Mouse (Mus musculus) stomach, embryonic 16.5 days (tissue): ENCODE measurements at regions not wholly inside any gene's neighbourhood (a gene's known extent, or its start where the extent isn't known, plus 50 kb on each side); places are given as distances from the start of the nearest gene placed in this dataset.
A peak's percentile ranks its signal among the peaks of the same experiment; 100 is the strongest.

Experiments
- ATAC-seq: fragments of 200-750 bp; cut with Nextera tagmentation; 2 replicates; pipeline ENCODE4 v1.8.0; 2017; ENCODE audit warnings: moderate number of reproducible peaks, moderate TSS enrichment; ENCODE audit not compliant: insufficient read depth, low FRiP score
- H3K27ac ChIP-seq: fragments of 300-500 bp; sonication (generic); 2 replicates; pipeline ENCODE4 v1.5.1; 2014; ENCODE audit warnings: low read length
- H3K27me3 ChIP-seq: fragments of 300-500 bp; sonication (generic); 2 replicates; pipeline ENCODE4 v1.6.1; 2014; ENCODE audit warnings: low read length, control low read depth, mixed read lengths; ENCODE audit not compliant: control insufficient read depth, insufficient read depth
- H3K36me3 ChIP-seq: fragments of 300-500 bp; sonication (generic); 2 replicates; pipeline ENCODE4 v1.6.1; 2014; ENCODE audit warnings: low read length; ENCODE audit not compliant: control insufficient read depth, insufficient read depth
- H3K4me1 ChIP-seq: fragments of 300-500 bp; sonication (generic); 2 replicates; pipeline ENCODE4 v1.6.1; 2014; ENCODE audit warnings: low read length, control low read depth, mixed read lengths; ENCODE audit not compliant: control insufficient read depth, insufficient read depth
- H3K4me2 ChIP-seq: fragments of 300-500 bp; sonication (generic); 2 replicates; pipeline ENCODE4 v1.6.1; 2014; ENCODE audit warnings: low read depth, low read length, mixed read lengths
- H3K4me3 ChIP-seq: fragments of 300-500 bp; sonication (generic); replicated peaks from 2 replicates; pipeline ENCODE4 v1.5.1; 2014; ENCODE audit warnings: mild to moderate bottlenecking, low read length
- H3K9ac ChIP-seq: fragments of 300-500 bp; sonication (generic); 2 replicates; pipeline ENCODE4 v1.6.1; 2014; ENCODE audit warnings: low read length
- H3K9me3 ChIP-seq: fragments of 300-500 bp; sonication (generic); replicated peaks from 2 replicates; pipeline ENCODE4 v1.6.1; 2016; ENCODE audit warnings: low read length, control low read depth; ENCODE audit not compliant: control insufficient read depth
- WGBS: fragments of 180-500 bp; shearing (Covaris S2); extraction: QIAGEN DNeasy Blood & Tissue Kit; methylation state at CpG from one replicate; pipeline ENCODE4 v1.1.7; 2014; 5-methylcytosine and 5-hydroxymethylcytosine counted together

DNA sequence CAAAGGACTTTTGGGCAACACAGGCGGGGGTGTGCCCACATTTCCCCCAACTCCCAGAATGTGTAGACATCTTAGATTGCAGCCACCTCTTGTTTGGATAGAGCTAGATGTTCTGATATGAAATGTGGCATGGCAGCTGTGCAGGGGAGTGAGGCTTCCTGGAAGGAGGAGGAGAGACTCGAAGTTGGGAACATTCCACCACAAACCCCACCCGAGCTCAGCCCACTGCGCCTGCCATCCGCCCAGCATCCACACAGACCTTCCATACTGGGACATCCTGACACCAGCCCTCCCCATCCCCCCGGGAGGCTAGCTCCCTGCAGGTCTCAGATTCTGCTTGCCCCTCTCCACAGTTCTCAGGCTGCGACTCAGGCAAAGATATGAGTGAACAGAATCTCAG lies 329.9 kb downstream of the Ptpru start:
- H3K4me3 ChIP-seq: no peak overlapping the region

DNA sequence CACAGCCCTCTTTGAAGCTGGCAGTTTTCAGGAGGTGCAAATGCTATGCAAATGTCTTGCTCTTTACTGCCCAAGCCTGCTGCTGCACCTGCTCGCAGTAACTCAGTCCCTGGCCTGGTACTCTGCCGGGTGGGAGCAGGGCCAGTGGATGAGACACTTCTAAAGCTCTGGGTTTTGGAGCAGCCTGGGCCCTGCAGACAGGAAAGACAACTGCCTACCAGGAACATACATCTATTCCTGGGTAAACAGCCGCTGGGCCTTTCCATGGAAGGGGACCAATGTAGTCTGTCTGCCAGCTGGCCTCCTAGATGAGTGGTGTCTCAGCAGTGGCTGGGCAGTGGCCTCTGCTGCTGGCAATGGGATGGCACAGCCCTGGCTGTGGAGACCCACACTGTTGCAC lies 326.5 kb downstream of the Ptpru start:
- Histone ChIP-seq H3K27me3 (no peaks in the 10 kb centered on the region), H3K4me2 (no peak overlapping the region), H3K9me3 (no peaks in the 10 kb centered on the region), H3K27ac (no peak overlapping the region), H3K4me1 (0 out of 2 replicates have a peak, but pooled peaks cover 2% of the 10 kb centered on the region), H3K4me3 (no peak overlapping the region), H3K9ac (no peak overlapping the region), H3K36me3 (no peaks in the 10 kb centered on the region)
- no peak for ATAC-seq
- WGBS: 63% methylated on average over 3 of the region's 3 CpGs

More for the DNA sequence above, 329.9 kb downstream of the Ptpru start:
- Histone ChIP-seq H3K36me3 (no peaks in the 10 kb centered on the region), H3K9ac (no peak overlapping the region), H3K9me3 (no peaks in the 10 kb centered on the region), H3K27me3 (no peaks in the 10 kb centered on the region), H3K4me2 (no peak overlapping the region), H3K27ac (no peak overlapping the region), H3K4me1 (no peaks in the 10 kb centered on the region)
- ATAC-seq: no peak
- 55% methylated on average over 7 of the region's 7 CpGs for WGBS

DNA sequence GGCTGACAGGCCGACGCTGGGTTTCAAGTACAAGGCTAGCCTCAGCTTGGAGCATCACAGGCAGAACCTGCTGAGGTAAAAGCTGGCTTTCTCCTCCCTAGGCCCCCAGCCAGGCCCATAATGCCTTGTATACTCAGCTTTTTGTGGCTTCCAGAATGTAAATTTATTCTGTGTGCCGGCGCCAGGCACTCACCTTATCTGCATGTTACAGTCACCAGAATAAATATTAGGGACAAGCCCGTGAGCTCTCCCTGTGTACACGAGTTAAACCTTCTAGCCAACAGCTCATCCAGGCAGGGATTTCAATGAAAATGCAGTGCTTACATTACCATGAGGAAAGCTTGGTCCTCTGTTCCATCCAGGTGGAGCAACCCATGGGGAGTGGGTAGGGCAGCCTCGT lies 325.3 kb downstream of the Ptpru start:
- no peaks in the 10 kb centered on the region for H3K27me3 ChIP-seq
- WGBS: 41% methylated on average over 7 of the region's 7 CpGs

DNA sequence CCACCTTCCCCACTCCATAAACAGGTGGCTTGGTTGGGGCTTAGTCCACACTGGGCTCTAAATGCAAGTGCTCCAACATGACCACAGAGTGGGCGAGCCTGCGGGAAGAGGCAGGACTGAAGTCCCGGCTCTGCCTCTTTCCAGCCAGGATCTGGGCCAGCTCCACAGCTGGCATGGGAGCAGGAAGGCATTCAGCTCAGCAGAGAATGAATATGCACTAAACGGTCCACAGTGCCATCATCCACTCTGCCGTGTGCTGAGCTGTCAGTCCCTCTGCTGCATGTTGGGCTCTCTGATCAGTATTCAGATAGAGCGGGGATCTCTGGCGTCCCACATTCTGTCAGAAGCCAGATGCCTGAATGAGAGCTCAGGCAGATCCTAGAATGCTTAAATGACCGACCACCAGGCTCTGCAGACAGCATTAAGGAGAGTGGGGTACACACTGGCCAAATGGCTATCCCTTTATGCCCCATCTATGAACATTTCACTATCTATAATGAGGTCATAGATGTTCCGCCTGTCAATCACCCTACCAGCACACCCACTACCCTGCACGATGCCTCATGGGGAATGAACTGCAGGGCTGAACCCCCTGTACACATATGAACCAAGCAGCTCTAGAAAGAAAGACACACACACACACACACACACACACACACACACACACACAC lies 317.3 kb downstream of the Ptpru start:
- no peaks in the 10 kb centered on the region for H3K4me1 ChIP-seq
- H3K4me2 ChIP-seq: no peak overlapping the region
- no peaks in the 10 kb centered on the region for H3K9me3 ChIP-seq
- H3K27me3 ChIP-seq: no peaks in the 10 kb centered on the region
- no peaks in the 10 kb centered on the region for H3K36me3 ChIP-seq
- no peak overlapping the region for H3K9ac ChIP-seq
- H3K4me3 ChIP-seq: no peak overlapping the region
- WGBS: 84% methylated on average over 10 of the region's 10 CpGs
- no peak for ATAC-seq
- no peak overlapping the region for H3K27ac ChIP-seq

More for the DNA sequence above, 325.3 kb downstream of the Ptpru start:
- Histone ChIP-seq H3K4me3 (no peak overlapping the region), H3K27ac (no peak overlapping the region; the same call in 1 of the 2 replicates), H3K9me3 (no peaks in the 10 kb centered on the region), H3K36me3 (no peaks in the 10 kb centered on the region), H3K4me2 (no peak overlapping the region), H3K9ac (no peak overlapping the region), H3K4me1 (0 out of 2 replicates have a peak, but pooled peaks cover 2% of the 10 kb centered on the region)
- ATAC-seq: peak; percentile 85

DNA sequence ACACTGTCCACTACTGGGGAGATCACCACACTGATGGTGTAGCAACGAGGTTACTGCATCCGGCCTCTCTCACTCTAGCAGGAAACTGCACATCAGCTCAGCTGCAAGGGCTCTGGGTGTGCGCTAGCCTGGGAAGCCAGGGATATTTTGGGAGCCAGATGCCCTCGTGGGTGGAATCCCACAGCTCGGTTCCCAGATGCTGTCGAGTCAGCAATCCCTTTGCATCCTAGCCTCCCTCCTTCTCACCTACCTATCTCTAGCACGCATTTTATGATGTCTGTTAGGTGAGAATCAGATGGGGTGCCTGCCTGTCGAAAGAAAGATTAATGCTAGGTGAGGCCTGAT lies 316.8 kb downstream of the Ptpru start:
- ATAC-seq: no peak
- H3K4me2 ChIP-seq: no peak overlapping the region
- no peaks in the 10 kb centered on the region for H3K9me3 ChIP-seq
- no peak overlapping the region for H3K4me3 ChIP-seq
- H3K27ac ChIP-seq: no peak overlapping the region
- H3K36me3 ChIP-seq: no peaks in the 10 kb centered on the region
- H3K27me3 ChIP-seq: no peaks in the 10 kb centered on the region
- 66% methylated on average over 8 of the region's 8 CpGs for WGBS
- H3K9ac ChIP-seq: no peak overlapping the region
- H3K4me1 ChIP-seq: no peaks in the 10 kb centered on the region

DNA sequence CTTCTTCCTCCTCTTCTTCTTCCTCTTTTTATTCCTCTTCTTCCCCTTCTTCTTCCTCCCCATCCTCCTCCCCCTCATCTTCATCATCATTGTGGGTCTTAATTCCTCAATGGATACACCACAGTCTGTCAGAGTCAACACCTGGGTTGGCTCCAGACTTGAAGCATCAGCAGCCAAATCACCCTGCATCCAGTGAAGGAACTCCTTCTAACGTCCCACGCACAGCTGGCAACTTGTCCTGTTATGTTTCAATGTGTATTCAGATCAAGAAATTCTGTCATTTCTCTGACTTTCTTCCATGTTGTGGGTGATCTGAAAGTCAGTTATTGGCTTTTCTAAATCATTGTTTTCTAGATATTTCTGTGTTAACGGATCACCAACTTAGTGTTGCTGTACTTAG lies 312.9 kb downstream of the Ptpru start:
- Histone ChIP-seq H3K4me2 (no peak overlapping the region), H3K9ac (no peak overlapping the region), H3K27ac (no peak overlapping the region), H3K4me3 (no peak overlapping the region), H3K9me3 (no peaks in the 10 kb centered on the region), H3K27me3 (no peaks in the 10 kb centered on the region), H3K36me3 (no peaks in the 10 kb centered on the region), H3K4me1 (no peaks in the 10 kb centered on the region)
- 74% methylated on average over 3 of the region's 3 CpGs for WGBS
- no peak for ATAC-seq

DNA sequence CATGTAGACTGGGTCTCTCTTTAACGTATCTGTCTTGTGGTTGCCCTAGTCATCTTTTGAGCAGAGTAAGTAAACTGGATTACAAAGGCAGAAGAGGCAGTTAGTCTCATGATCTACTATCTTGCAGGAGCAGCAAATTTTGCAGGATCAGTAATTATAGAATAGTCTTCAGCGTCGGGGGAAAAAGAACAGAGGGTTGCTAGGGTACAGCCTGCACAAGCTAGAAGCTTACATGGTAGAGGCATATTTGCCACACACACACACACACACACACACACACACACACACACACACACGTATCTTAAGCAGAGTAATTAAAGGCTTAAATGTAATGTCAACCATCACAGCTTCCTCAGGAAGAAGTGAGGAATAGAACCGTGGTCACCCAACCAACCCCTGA lies 307.6 kb downstream of the Ptpru start:
- no peaks in the 10 kb centered on the region for H3K4me1 ChIP-seq
- no peak overlapping the region for H3K27ac ChIP-seq
- WGBS: 65% methylated on average over 5 of the region's 5 CpGs
- no peaks in the 10 kb centered on the region for H3K9me3 ChIP-seq
- no peaks in the 10 kb centered on the region for H3K27me3 ChIP-seq
- H3K4me3 ChIP-seq: no peak overlapping the region
- H3K4me2 ChIP-seq: no peak overlapping the region
- H3K9ac ChIP-seq: no peak overlapping the region
- no peak for ATAC-seq
- H3K36me3 ChIP-seq: no peaks in the 10 kb centered on the region

DNA sequence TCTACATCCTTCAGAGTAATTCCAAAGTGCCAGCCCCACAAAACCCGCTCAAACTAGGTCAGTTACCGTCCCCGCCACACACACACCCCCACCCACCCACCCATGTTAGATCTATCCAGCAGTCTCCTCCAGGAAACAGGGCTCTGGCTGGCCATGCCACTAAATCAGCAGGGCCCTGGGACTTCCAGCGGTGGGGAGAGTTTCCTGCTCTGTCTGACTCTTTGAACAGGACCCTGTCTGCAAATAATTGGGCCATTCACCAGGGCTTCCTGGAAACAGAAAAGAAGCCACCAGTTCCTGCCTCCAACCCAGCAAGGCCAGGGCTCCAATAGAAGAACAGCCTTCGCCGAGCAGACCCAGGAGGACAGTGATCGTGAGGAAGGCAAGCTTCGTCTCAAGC lies 307.1 kb downstream of the Ptpru start:
- Histone ChIP-seq H3K4me2 (no peak overlapping the region), H3K4me3 (no peak overlapping the region), H3K36me3 (no peaks in the 10 kb centered on the region), H3K9ac (no peak overlapping the region), H3K27ac (no peak overlapping the region), H3K4me1 (no peaks in the 10 kb centered on the region), H3K27me3 (no peaks in the 10 kb centered on the region), H3K9me3 (no peaks in the 10 kb centered on the region)
- 68% methylated on average over 8 of the region's 8 CpGs for WGBS
- ATAC-seq: no peak

DNA sequence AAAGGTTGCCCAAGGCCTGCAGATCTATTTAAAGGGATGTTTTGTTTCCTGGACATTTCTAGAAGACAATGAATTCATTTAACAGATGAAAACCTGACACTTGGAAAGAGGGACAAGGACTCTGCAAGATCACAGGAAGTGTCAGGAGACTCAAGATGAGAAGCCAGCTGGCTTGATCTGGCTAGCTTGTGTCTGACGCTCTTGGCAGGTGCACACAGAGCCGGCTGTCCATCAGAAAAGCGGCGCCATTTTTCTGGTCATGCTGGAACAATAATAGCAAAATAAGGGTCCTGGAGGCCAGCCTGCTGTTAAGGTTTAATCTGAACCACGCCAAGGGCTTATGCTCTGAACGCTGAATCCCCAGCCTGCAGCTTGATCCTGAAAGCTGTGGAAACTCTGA lies 303.3 kb downstream of the Ptpru start:
- no peaks in the 10 kb centered on the region for H3K36me3 ChIP-seq
- H3K4me3 ChIP-seq: no peak overlapping the region
- no peaks in the 10 kb centered on the region for H3K9me3 ChIP-seq
- no peak overlapping the region for H3K9ac ChIP-seq
- 82% methylated on average over 6 of the region's 6 CpGs for WGBS
- ATAC-seq: no peak
- H3K4me1 ChIP-seq: no peaks in the 10 kb centered on the region
- H3K4me2 ChIP-seq: no peak overlapping the region
- no peaks in the 10 kb centered on the region for H3K27me3 ChIP-seq
- no peak overlapping the region for H3K27ac ChIP-seq
